Mouse (Mus musculus) Patski (cell line): ENCODE measurements around the gene Acap3. TPM values are rescaled to one million over a fixed set of nuclear protein-coding genes. Genes with fewer than 3 reads are reported as not detected.

ENCODE experiments used
- ATAC-seq: fragments of 100-300 bp; one replicate; pipeline ENCODE4 v1.8.0; 2021
- CTCF ChIA-PET: fragments of 350-600 bp; sonication (Branson Sonifier 250); formaldehyde crosslinking; loops from one replicate; lab custom pipeline; 2022; ENCODE audit warnings: inconsistent platforms; lab: Charles Lee
- POLR2A ChIA-PET: fragments of 350-600 bp; sonication (Branson Sonifier 250); formaldehyde crosslinking; loops from one replicate; lab custom pipeline; 2022; ENCODE audit warnings: antibody characterized with exemption, inconsistent platforms; lab: Charles Lee
- DNase-seq: peaks from one replicate; pipeline ENCODE4 v3.0.0-alpha.2; 2011; ENCODE audit warnings: low read depth, low spot score
- H3K27me3 ChIP-seq: fragments of 371-371 bp; one replicate; pipeline ENCODE4 v1.5.1; 2021
- CTCF ChIP-seq: fragments of 100-300 bp; IDR thresholded peaks from one replicate; pipeline ENCODE4 v1.5.1; 2021
- in situ Hi-C: fragments of 300-500 bp; cut with MboI; formaldehyde crosslinking; loops from 3 replicates; pipeline ENCODE4 v1.11.1; 2018; ENCODE audit warnings: low pct_unique_long_range_greater_than_20kb, mixed read lengths
- polyA plus RNA-seq: library from polyadenylated mRNA; unstranded; gene quantifications from one replicate; pipeline ENCODE4 v1.2.3, GENCODE M21; 2021

Acap3 gene
- polyA plus RNA-seq, 1 experiment from 2014 or later = 16.7 TPM

DNA sequence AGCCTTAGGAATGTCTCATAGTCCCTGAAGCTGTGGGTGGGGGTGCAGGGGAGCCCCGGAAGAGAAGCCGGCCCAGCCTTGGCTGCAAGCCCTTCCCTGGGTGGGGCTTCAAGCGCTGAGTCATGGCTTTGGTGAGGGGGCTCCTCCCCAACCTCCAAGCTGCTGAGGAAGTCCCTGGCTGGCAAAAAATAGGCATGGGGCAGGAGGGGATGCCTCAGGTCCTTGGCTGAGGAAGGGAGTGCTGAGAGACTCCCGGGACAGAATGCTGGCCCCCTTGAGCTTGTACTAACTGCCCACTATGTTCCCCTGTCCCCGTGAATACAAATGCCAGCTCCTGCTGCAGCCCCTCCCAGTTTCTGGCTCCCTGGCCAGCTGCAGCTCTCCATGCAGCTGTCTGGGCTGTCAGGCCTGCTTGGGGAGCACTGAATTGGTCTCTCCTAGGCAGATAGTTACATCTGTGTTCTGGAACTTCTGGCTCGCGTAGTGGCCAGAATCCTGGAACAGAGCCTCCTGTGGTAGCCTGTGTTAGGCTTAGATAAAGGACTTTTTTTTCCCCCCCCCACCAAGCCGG is 2.8 kb downstream of the Acap3 start:
- in situ Hi-C loops = loop anchor here (5.0 kb wide), 1 partner anchor 62 kb away; the partner anchor contains the start of gene Aurkaip1
- no peak for TF ChIP-seq CTCF
- H3K27me3 ChIP-seq = no peaks in the 10 kb centered on the region
- DNase-seq (no peak), ATAC-seq (no peak)
- CTCF ChIA-PET = interaction anchor here (2.1 kb wide), 1 partner anchor 28 kb away, joined by 7 read pairs; no protein-coding TSS in a partner anchor
- POLR2A ChIA-PET = interaction anchor here (1.6 kb wide), 1 partner anchor 49 kb away, joined by 6 read pairs; the partner anchor contains the start of gene Ube2j2

- in situ Hi-C loops = no loop called here
- no peak for TF ChIP-seq CTCF
- H3K27me3 ChIP-seq = no peaks in the 10 kb centered on the region
- DNase-seq (no peak), ATAC-seq (no peak)
- ChIA-PET CTCF (interaction anchor here (1.8 to 2.1 kb wide), 2 partner anchors 10 to 29 kb away, joined by 4 to 7 read pairs; no protein-coding TSS in a partner anchor), POLR2A (interaction anchor here (0.7 to 1.6 kb wide), 2 partner anchors 46 to 48 kb away, joined by 3 to 6 read pairs; partner anchors contain the start of gene Ube2j2)
Observed at GRCm38 (mm10) chr4:155895216-155895615, 3.6 kb downstream of the Acap3 start.

GRCm38 (mm10) chr4:155895826-155896225 is 4.2 kb downstream of the Acap3 start:
- TF ChIP-seq CTCF = no peak
- ChIA-PET CTCF (interaction anchor here (1.8 to 2.1 kb wide), 2 partner anchors 11 to 29 kb away, joined by 4 to 7 read pairs; no protein-coding TSS in a partner anchor), POLR2A (interaction anchor here (0.5 to 0.7 kb wide), 2 partner anchors 46 to 339 kb away, joined by 3 read pairs; no protein-coding TSS in a partner anchor)
- DNase-seq = no peak
- ATAC-seq = no peak
- in situ Hi-C loops = no loop called here
- H3K27me3 ChIP-seq = no peaks in the 10 kb centered on the region

DNA sequence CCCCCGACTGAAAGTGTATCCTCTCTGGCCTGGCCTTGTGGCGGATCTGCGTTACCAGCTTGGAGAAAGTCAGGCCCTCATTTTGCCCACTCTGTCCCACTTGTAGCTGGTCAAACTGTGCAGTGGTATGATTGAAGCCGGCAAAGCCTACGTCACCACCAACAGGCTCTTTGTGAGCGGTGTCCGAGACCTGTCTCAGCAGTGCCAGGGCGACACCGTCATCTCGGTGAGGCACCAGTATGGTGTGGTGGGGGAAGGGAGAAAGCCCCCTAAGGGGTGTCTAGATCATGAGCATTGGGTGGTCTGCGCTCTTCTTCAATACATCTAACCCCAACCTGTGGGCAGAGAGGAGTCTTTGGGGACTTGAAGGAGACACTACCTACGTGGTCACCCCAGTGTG is 4.8 kb downstream of the Acap3 start:
- no peak for ATAC-seq
- POLR2A ChIA-PET = no interaction called here
- CTCF ChIA-PET = interaction anchor here (1.8 kb wide), 1 partner anchor 12 kb away, joined by 4 read pairs; no protein-coding TSS in a partner anchor
- no peak for TF ChIP-seq CTCF
- H3K27me3 ChIP-seq = no peaks in the 10 kb centered on the region
- in situ Hi-C loops = no loop called here
- no peak for DNase-seq

DNA sequence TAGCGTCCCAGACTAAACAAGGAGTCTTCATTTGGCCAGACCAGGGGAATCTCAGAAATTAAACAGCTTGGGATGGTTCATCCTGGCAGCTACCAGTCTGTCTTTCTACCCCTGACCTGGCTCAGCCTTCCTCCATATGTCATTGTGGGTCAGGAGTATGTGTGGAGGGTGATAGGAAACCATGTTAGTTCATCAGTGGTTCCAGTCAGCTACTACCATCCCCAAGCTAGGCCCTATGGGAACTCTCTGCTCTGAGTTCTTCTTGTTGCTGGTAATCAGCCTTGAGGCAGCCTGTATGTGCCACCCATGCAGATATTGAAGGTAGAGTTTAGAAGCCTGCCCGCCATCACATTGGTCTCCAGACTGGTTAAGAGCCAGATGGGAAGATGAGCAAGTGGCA is 6.7 kb downstream of the Acap3 start:
- TF ChIP-seq CTCF = no peak
- ChIA-PET POLR2A (no interaction called here), CTCF (no interaction called here)
- no peaks in the 10 kb centered on the region for H3K27me3 ChIP-seq
- ATAC-seq = no peak
- in situ Hi-C loops = no loop called here
- DNase-seq = no peak

DNA sequence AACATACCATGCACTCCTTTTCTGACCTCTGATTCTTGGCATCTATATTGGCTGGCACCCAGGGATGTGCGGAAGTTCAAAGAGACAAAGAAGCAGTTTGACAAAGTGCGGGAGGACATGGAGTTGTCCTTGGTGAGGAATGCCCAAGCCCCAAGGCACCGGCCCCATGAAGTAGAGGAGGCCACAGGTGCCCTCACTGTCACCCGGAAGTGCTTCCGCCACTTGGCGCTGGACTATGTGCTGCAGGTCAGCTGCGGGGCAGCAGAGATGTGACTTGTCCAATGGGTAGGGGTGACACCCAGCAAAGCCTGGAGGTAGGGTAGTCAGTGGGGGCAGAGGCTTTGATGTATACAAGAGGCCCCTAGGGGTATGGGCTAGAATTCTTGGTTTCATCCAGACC is 7.7 kb downstream of the Acap3 start:
- DNase-seq (no peak), ATAC-seq (no peak)
- POLR2A ChIA-PET = no interaction called here
- CTCF ChIA-PET = no interaction called here
- in situ Hi-C loops = no loop called here
- TF ChIP-seq CTCF = no peak
- no peaks in the 10 kb centered on the region for H3K27me3 ChIP-seq

- no peak for DNase-seq
- no peaks in the 10 kb centered on the region for H3K27me3 ChIP-seq
- ChIA-PET CTCF (interaction anchor here (1.1 kb wide), 1 partner anchor 120 kb away, joined by 3 read pairs; no protein-coding TSS in a partner anchor), POLR2A (no interaction called here)
- no peak for TF ChIP-seq CTCF
- in situ Hi-C loops = no loop called here
- ATAC-seq = no peak
Observed at GRCm38 (mm10) chr4:155901205-155901604, 9.6 kb downstream of the Acap3 start.

- ChIA-PET POLR2A (no interaction called here), CTCF (no interaction called here)
- DNase-seq = no peak
- H3K27me3 ChIP-seq = no peaks in the 10 kb centered on the region
- ATAC-seq = no peak
- TF ChIP-seq CTCF = no peak
- in situ Hi-C loops = no loop called here
Observed at GRCm38 (mm10) chr4:155903246-155903645, 11.6 kb downstream of the Acap3 start.

DNA sequence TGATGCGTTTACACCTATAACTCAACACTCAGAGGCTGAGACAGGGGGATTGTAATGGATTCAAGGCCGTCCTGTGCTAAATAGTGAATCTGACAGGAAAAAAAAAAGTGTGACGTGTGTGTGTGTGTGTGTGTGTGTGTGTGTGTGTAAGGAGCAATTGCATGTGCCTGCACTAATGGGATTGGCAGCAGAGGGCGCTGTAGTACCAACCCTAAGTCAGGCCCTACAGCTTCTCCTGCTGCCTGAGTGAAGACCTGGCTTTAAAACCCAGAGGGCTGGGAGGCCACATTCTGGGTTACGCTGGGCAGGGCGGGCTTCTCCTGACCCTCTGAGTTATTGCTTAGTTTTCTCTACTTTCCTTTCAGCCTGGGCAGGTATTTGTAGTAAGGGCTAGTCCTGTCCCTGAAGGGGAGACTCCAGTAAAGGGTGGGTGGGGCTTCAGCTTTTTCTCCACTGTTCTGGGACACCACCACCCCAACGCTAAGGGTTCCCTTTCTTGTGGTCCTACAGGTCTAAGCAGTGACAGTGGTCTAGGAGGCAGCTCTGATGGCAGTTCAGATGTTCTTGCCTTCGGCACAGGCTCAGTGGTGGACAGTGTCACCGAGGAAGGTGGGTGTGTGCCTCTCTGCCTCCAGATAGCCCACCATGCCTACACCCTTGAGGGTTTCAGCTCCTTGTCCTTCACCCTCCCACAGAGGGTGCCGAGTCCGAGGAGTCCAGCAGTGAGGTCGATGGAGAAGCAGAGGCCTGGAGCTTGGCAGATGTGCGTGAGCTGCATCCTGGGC is 12.9 kb downstream of the Acap3 start:
- no peak for DNase-seq

GRCm38 (mm10) chr4:155905634-155906033 is 14.0 kb downstream of the Acap3 start:
- H3K27me3 ChIP-seq = no peaks in the 10 kb centered on the region
- ChIA-PET CTCF (no interaction called here), POLR2A (no interaction called here)
- DNase-seq (no peak), ATAC-seq (no peak)
- no peak for TF ChIP-seq CTCF
- in situ Hi-C loops = loop anchor here (5.0 kb wide), 1 partner anchor 37 kb away; the partner anchor contains the start of gene Ube2j2

More for the DNA sequence above, 12.9 kb downstream of the Acap3 start:
- ATAC-seq = no peak
- no peaks in the 10 kb centered on the region for H3K27me3 ChIP-seq
- no peak for TF ChIP-seq CTCF
- in situ Hi-C loops = loop anchor here (5.0 kb wide), 1 partner anchor 38 kb away; the partner anchor contains the start of gene Ube2j2
- ChIA-PET CTCF (no interaction called here), POLR2A (no interaction called here)
